Mouse (Mus musculus): ENCODE data around the gene Olfr692. TPM values are rescaled to one million over a fixed set of nuclear protein-coding genes. Genes with fewer than 3 reads are reported as not detected.
A peak's percentile ranks its signal among the peaks of the same experiment; 100 is the strongest.
"Not testable (repeated sequence)": the region's sequence is repeated elsewhere in the genome, so short reads cannot be mapped to it uniquely, and the experiment has no call there.

Olfr692 gene
- not detected for total RNA-seq (2021)

GRCm38 (mm10) chr7:105367930-105368329 is at the start of gene Olfr692:
Olfr692 (plus strand) TSS chr7:105368230.
- no peak for DNase-seq
- intact Hi-C loops (cut with DNase I): no loop called here

DNA sequence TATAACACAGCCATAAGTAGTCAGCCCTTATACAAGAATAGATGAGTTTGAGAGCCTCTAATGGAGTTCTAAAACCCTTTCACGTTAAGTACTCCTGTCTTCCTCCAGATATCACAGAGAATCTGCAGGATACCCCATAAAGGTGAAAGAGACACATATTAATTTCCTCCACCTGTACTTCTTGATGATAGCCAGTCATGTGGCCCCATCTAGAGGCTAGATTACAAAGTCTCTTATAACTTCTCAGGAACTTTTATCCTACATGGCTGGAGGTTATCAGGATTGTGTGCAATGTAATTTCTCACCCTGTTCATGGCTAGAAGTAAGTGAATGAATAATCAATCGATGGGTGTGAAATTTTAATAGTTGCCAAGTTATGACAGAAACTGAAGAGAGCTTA is 42.7 kb upstream of the Olfr692 start:
- DNase-seq: no peak
- intact Hi-C loops (cut with DNase I): loop anchor here (2.0 kb wide), 1 partner anchor 155 kb away; no protein-coding TSS in a partner anchor

DNA sequence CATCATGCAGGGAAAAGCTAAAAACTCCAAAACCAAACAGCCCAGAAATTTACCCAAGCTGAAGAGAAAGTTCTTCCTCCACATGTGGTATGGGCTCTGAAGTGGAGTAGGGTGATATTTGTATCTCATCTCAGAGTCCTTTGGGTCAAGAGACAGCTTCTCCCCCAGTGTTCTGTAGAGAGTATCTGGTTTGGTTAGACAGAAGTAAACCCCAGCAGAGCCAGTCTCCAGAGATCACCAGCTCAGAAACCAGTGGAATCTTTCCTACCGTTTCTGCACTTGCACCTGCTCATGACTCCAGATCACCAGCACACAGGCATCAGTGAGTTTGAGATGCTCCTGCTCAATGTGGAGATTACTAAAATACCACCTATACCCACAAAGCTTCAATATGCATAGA is 34.0 kb upstream of the Olfr692 start, which contains the start of gene Olfr690:
Gene Olfr690, minus strand, starts transcription at position 101 of the 400 bp plus-strand sequence.
- intact Hi-C loops (cut with DNase I): no loop called here
- DNase-seq: no peak

DNA sequence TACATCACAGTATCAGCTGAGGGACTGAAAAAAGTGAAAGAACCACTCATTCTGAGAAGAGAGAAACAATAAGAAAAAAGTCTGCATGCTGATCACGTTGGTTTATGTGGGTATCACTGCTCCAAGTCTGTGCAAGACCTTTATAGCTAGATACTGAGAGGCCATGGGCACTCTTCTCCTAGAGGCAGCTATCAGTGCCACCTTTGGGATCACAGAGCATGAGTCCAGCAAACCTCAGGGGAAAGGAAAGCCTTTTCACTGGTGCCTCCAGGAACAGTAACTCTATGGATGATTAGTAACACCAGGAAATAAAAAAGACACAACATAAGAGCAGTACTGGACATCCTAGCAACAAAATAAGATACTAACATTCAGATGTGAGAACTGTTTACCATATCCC is 25.9 kb upstream of the Olfr692 start, which contains the start of gene Olfr691:
Gene Olfr691, minus strand, starts transcription at position 101 of the 400 bp plus-strand sequence.
- no peak for DNase-seq
- intact Hi-C loops (cut with DNase I): no loop called here

- intact Hi-C loops (cut with DNase I): no loop called here
- DNase-seq: no peak
These were observed 25.3 kb upstream of the Olfr692 start for GRCm38 (mm10) chr7:105342752-105343151.

GRCm38 (mm10) chr7:105356064-105356463 is 12.0 kb upstream of the Olfr692 start:
- intact Hi-C loops (cut with DNase I); DNase-seq: not testable (repeated sequence)

- DNase-seq; intact Hi-C loops (cut with DNase I): not testable (repeated sequence)
These were observed 11.5 kb upstream of the Olfr692 start for GRCm38 (mm10) chr7:105356487-105356886.

GRCm38 (mm10) chr7:105361713-105362112 is 6.3 kb upstream of the Olfr692 start:
- intact Hi-C loops (cut with DNase I): no loop called here

GRCm38 (mm10) chr7:105367268-105367667 is 762 bp upstream of the Olfr692 start:
- intact Hi-C loops (cut with DNase I): no loop called here

More at GRCm38 (mm10) chr7:105361713-105362112, 6.3 kb upstream of the Olfr692 start:
- DNase-seq: no peak

DNA sequence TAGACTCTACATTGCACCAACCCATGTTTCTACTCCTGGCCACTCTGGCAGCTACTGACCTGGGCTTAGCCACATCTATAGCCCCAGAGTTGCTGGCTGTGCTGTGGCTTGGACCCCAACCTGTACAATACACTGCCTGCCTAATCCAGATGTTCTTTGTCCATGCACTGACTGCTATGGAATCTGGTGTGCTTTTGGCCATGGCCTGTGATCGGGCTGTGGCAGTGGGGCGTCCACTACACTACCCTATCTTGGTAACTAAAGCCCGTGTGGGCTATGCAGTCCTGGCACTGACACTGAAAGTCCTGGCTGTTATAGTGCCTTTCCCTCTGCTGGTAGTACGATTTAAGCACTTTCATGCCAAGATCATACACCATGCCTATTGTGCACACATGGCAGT is 491 bp downstream of the Olfr692 start:
- intact Hi-C loops (cut with DNase I): no loop called here
- no peak for DNase-seq

More at GRCm38 (mm10) chr7:105367268-105367667, 762 bp upstream of the Olfr692 start:
- no peak for DNase-seq

GRCm38 (mm10) chr7:105372912-105373311 is 4.9 kb downstream of the Olfr692 start:
- intact Hi-C loops (cut with DNase I): no loop called here
- no peak for DNase-seq

DNA sequence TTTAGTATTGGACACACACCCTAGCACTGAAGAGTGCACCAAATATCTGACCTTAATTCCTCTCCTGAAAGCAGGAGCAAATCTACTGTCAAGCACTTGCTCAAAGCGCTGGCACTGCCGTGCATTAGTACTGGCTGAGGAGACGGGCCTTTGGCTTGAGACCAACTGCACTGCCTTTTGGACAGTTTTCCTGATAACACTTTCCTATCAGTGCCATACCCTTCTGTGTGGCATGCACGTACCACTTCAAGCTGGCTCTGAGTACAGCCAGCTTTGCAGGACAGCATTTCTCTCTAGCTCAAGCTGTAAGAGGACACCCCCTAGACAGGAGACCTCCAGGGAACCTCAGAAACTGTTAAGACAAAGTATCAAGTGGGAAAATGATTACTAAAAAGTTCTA is 5.5 kb downstream of the Olfr692 start:
- DNase-seq: peak; percentile 70 to 77
- intact Hi-C loops (cut with DNase I): no loop called here

- DNase-seq: no peak
- intact Hi-C loops (cut with DNase I): no loop called here
These were observed 5.9 kb downstream of the Olfr692 start for GRCm38 (mm10) chr7:105373976-105374375.

DNA sequence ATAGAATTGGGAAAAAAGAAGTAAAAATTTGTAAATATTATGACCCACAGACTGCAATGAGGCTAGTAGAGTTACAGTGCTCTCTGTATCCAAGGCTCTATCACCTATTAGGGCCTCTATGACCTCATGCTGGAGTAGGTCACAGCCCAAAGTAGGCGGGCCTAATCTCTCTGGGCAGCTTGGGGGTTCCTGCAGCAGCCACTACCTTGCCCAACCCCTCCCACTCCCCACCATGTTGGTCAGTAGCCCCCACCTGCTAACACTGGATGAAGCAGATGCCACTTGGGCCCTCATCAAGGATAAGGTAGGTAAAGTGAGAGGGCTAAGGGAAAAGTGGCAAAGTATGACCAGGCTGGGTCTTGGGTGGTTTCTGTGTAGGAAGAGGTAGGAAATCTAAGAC is 6.8 kb downstream of the Olfr692 start, which contains the start of gene Gm5901:
Gene Gm5901, plus strand, starts transcription at position 173 of the 400 bp plus-strand sequence.
- intact Hi-C loops (cut with DNase I): no loop called here

DNA sequence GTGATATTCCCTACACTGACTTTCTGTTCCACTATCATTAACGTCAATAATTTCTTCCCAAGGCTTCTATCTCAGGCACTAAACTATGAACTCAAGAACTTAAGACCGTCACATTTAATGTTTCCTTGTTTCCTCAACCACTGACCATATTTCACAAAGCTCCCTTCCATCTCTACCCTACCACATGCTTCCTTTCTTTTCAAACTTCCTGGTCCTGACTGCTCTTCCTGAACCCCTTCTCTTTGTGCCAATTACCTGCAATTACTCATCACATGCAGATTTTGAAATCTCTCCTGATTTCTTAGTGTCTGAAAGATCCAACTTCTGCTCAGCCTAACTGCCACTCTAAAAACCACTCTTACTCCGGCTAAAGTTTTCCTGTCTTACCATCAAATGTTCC is 12.3 kb downstream of the Olfr692 start:
- intact Hi-C loops (cut with DNase I): no loop called here
- DNase-seq: no peak

More for the DNA sequence above, 6.8 kb downstream of the Olfr692 start, which contains the start of gene Gm5901:
- no peak for DNase-seq

DNA sequence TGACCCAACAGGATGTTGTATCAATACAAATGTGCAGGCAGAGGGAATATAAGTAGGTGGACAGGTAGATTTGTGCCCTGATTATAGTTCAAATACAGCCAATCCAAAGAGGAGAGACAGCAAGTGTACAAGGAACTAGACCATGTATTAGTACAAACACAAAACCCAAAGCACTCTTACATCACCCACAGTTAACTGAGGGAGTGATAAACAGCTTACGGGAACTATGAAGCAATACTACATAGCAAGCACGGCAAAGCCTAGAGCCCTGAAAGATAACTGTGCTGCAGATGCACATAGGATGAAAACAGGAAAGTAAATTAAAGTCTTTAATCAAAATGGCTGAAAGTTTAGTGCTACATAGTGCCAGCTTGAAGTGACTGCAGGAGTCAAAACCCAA is 19.7 kb downstream of the Olfr692 start:
- intact Hi-C loops (cut with DNase I): no loop called here
- DNase-seq: no peak

DNA sequence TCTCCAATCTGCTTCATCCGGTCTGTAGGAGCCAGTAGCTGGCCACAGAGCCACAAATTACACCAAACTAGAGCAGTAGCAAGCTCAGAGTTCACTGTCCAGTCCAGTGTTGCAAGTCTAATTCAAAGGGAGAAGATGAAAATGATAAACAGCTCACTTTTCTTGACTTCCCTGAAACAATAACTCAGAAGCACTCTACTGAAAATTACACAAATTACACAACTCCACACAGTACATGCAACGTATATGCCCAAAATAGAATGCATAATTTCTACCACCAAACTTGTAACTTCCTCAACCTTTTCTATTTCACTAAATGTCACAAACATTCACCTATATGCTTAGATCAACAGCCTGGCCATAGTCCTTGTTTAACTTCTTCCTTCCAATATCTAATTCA is 22.2 kb downstream of the Olfr692 start:
- no peak for DNase-seq
- intact Hi-C loops (cut with DNase I): loop anchor here (10.0 kb wide), 1 partner anchor 425 kb away; the partner anchor contains the start of gene Mrpl17

GRCm38 (mm10) chr7:105394606-105395005 is 26.6 kb downstream of the Olfr692 start:
- intact Hi-C loops (cut with DNase I): loop anchor here (10.0 kb wide), 1 partner anchor 420 kb away; the partner anchor contains the start of gene Mrpl17
- no peak for DNase-seq

- no peak for DNase-seq
- intact Hi-C loops (cut with DNase I): loop anchor here (10.0 kb wide), 1 partner anchor 420 kb away; the partner anchor contains the start of gene Mrpl17
These were observed 27.2 kb downstream of the Olfr692 start for GRCm38 (mm10) chr7:105395131-105395820.

- intact Hi-C loops (cut with DNase I): loop anchor here (10.0 kb wide), 1 partner anchor 419 kb away; the partner anchor contains the start of gene Mrpl17
- DNase-seq: no peak
These were observed 28.1 kb downstream of the Olfr692 start for GRCm38 (mm10) chr7:105396126-105396525.

- intact Hi-C loops (cut with DNase I): loop anchor here (10.0 kb wide), 1 partner anchor 416 kb away; the partner anchor contains the start of gene Mrpl17
- DNase-seq: peak in 1 of 2 experiments; percentile 7
These were observed 31.3 kb downstream of the Olfr692 start for GRCm38 (mm10) chr7:105399058-105399934.

Data from heart, postnatal 10 days (tissue).